Mouse (Mus musculus) ES-Bruce4 (cell line): Measurements from ENCODE around the gene Abhd15.

Experiments
- EP300 ChIP-seq: IDR thresholded peaks from 2 replicates; pipeline ENCODE4 v1.6.1; 2011; ENCODE audit warnings: low read depth, low read length; ENCODE audit not compliant: insufficient read depth
- POLR2A ChIP-seq: IDR thresholded peaks from one replicate; pipeline ENCODE4 v1.8.1; 2011; ENCODE audit warnings: low read length; ENCODE audit not compliant: insufficient read depth

DNA sequence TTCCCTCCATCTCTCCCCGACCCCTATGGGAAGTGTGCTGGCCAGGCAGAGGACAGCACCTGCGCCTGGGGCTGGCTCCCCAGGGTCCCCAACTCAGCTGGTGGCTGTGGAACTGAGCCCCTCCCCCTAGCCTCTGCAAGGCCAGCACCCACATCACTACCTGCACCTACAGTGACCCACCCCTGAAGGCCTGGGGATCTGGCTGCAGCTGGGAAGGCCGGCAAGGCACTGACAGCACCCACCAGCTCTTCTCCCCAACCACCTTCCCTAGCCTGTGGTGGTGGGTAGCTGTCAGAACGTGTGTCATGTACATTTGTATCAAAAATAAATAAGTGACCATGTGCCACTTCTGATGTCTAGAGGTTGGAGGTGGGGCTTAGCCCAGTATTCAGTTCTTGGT is 7.5 kb upstream of the Abhd15 start:
- TF ChIP-seq EP300 (no peak), POLR2A (no peak)
